Mouse (Mus musculus): Measurements from ENCODE around the gene Gstm4. TPM values are rescaled to one million over a fixed set of nuclear protein-coding genes. Genes with fewer than 3 reads are reported as not detected.

The Gstm4 gene
- polyA plus RNA-seq, 1 experiment from 2014 or later: 13.5 TPM

- no peaks in the 10 kb centered on the region for H3K36me3 ChIP-seq (replicated peaks; ENCODE audit: insufficient read depth, low read length)
- H3K4me2 ChIP-seq (ENCODE audit: low read depth, low read length): peak overlapping the region; percentile 73; the same call in 1 of the 2 replicates
- DNase-seq: no peak
- no peak overlapping the region for H3K9ac ChIP-seq (replicated peaks)
- no peaks in the 10 kb centered on the region for H3K9me3 ChIP-seq (ENCODE audit: low read length)
- H3K27ac ChIP-seq (ENCODE audit: low read depth): no peak overlapping the region
- no peak overlapping the region for H3K4me3 ChIP-seq (ENCODE audit: low read depth, low read length)
- WGBS (ENCODE audit: insufficient replicate concordance): 73% methylated on average over 2 of the region's 2 CpGs
- H3K27me3 ChIP-seq (ENCODE audit: insufficient read depth, low read length): no peaks in the 10 kb centered on the region
- no peak for ATAC-seq
- TF ChIP-seq CTCF (IDR thresholded peaks at IDR 0.05; ENCODE audit: low read depth): no peak
- no peak for TF ChIP-seq EP300 (IDR thresholded peaks at IDR 0.05; ENCODE audit: low read depth)
- H3K4me1 ChIP-seq (ENCODE audit: insufficient read depth): peaks cover 26% of the 10 kb centered on the region
These were observed 29.7 kb downstream of the Gstm4 start for GRCm38 (mm10) chr3:108014974-108015346.

GRCm38 (mm10) chr3:108014098-108014973 lies 30.4 kb downstream of the Gstm4 start:
- H3K27me3 ChIP-seq (ENCODE audit: insufficient read depth, low read length): no peaks in the 10 kb centered on the region
- H3K9me3 ChIP-seq (ENCODE audit: low read length): no peaks in the 10 kb centered on the region
- DNase-seq (no peak), ATAC-seq (no peak)
- TF ChIP-seq CTCF (IDR thresholded peaks at IDR 0.05; ENCODE audit: low read depth) (no peak), EP300 (IDR thresholded peaks at IDR 0.05; ENCODE audit: low read depth) (no peak)
- H3K4me1 ChIP-seq (ENCODE audit: insufficient read depth): peaks cover 26% of the 10 kb centered on the region
- peak overlapping the region; percentile 52 for H3K4me2 ChIP-seq (ENCODE audit: low read depth, low read length)
- H3K27ac ChIP-seq (ENCODE audit: low read depth): peak overlapping the region; percentile 86
- H3K36me3 ChIP-seq (replicated peaks; ENCODE audit: insufficient read depth, low read length): no peaks in the 10 kb centered on the region
- H3K4me3 ChIP-seq (ENCODE audit: low read depth, low read length): no peak overlapping the region
- peak overlapping the region; percentile 26 for H3K9ac ChIP-seq (replicated peaks)
- 83% methylated on average over 7 of the region's 8 CpGs for WGBS (ENCODE audit: insufficient replicate concordance)

- Histone ChIP-seq H3K4me1 (ENCODE audit: insufficient read depth) (peaks cover 20% of the 10 kb centered on the region), H3K9ac (replicated peaks) (no peak overlapping the region; the same call in 1 of the 2 replicates), H3K27ac (ENCODE audit: low read depth) (peak overlapping the region; percentile 86), H3K9me3 (ENCODE audit: low read length) (no peaks in the 10 kb centered on the region), H3K27me3 (ENCODE audit: insufficient read depth, low read length) (no peaks in the 10 kb centered on the region), H3K4me2 (ENCODE audit: low read depth, low read length) (peak overlapping the region; percentile 52), H3K36me3 (replicated peaks; ENCODE audit: insufficient read depth, low read length) (no peaks in the 10 kb centered on the region), H3K4me3 (ENCODE audit: low read depth, low read length) (no peak overlapping the region)
- TF ChIP-seq CTCF (IDR thresholded peaks at IDR 0.05; ENCODE audit: low read depth) (no peak), EP300 (IDR thresholded peaks at IDR 0.05; ENCODE audit: low read depth) (peak; percentile 32; the same call in 1 of the 2 replicates)
- 38% methylated on average over 4 of the region's 4 CpGs for WGBS (ENCODE audit: insufficient replicate concordance)
- DNase-seq (peak; percentile 63), ATAC-seq (peak; percentile 7)
These were observed 31.3 kb downstream of the Gstm4 start for GRCm38 (mm10) chr3:108013331-108013871.

- ATAC-seq: no peak
- no peak for DNase-seq
- no peaks in the 10 kb centered on the region for H3K9me3 ChIP-seq (ENCODE audit: low read length)
- no peak for TF ChIP-seq CTCF (IDR thresholded peaks at IDR 0.05; ENCODE audit: low read depth)
- no peak for TF ChIP-seq EP300 (IDR thresholded peaks at IDR 0.05; ENCODE audit: low read depth)
- no peaks in the 10 kb centered on the region for H3K36me3 ChIP-seq (replicated peaks; ENCODE audit: insufficient read depth, low read length)
- no peak overlapping the region for H3K4me3 ChIP-seq (ENCODE audit: low read depth, low read length)
- H3K9ac ChIP-seq (replicated peaks): no peak overlapping the region
- no peak overlapping the region for H3K4me2 ChIP-seq (ENCODE audit: low read depth, low read length)
- no peaks in the 10 kb centered on the region for H3K27me3 ChIP-seq (ENCODE audit: insufficient read depth, low read length)
- WGBS (ENCODE audit: insufficient replicate concordance): 75% methylated on average over 3 of the region's 3 CpGs
- peaks cover 20% of the 10 kb centered on the region; the same call in 1 of the 2 replicates for H3K4me1 ChIP-seq (ENCODE audit: insufficient read depth)
- H3K27ac ChIP-seq (ENCODE audit: low read depth): no peak overlapping the region
These were observed 33.1 kb downstream of the Gstm4 start for GRCm38 (mm10) chr3:108011558-108011957.

- H3K27me3 ChIP-seq (ENCODE audit: insufficient read depth, low read length): no peaks in the 10 kb centered on the region
- no peak overlapping the region for H3K4me3 ChIP-seq (ENCODE audit: low read depth, low read length)
- no peak for TF ChIP-seq CTCF (IDR thresholded peaks at IDR 0.05; ENCODE audit: low read depth)
- no peak for TF ChIP-seq EP300 (IDR thresholded peaks at IDR 0.05; ENCODE audit: low read depth)
- H3K27ac ChIP-seq (ENCODE audit: low read depth): no peak overlapping the region
- H3K36me3 ChIP-seq (replicated peaks; ENCODE audit: insufficient read depth, low read length): no peaks in the 10 kb centered on the region
- H3K9me3 ChIP-seq (ENCODE audit: low read length): no peaks in the 10 kb centered on the region
- H3K4me2 ChIP-seq (ENCODE audit: low read depth, low read length): no peak overlapping the region
- DNase-seq: no peak
- ATAC-seq: no peak
- H3K9ac ChIP-seq (replicated peaks): no peak overlapping the region
- WGBS (ENCODE audit: insufficient replicate concordance): 68% methylated on average over 2 of the region's 2 CpGs
- H3K4me1 ChIP-seq (ENCODE audit: insufficient read depth): peaks cover 16% of the 10 kb centered on the region; the same call in 1 of the 2 replicates
These were observed 34.4 kb downstream of the Gstm4 start for GRCm38 (mm10) chr3:108010286-108010685.

GRCm38 (mm10) chr3:108002021-108002420 lies 42.7 kb downstream of the Gstm4 start:
- H3K4me1 ChIP-seq (ENCODE audit: insufficient read depth): no peaks in the 10 kb centered on the region
- H3K4me2 ChIP-seq (ENCODE audit: low read depth, low read length): no peak overlapping the region
- no peaks in the 10 kb centered on the region for H3K27me3 ChIP-seq (ENCODE audit: insufficient read depth, low read length)
- no peaks in the 10 kb centered on the region for H3K9me3 ChIP-seq (ENCODE audit: low read length)
- TF ChIP-seq CTCF (IDR thresholded peaks at IDR 0.05; ENCODE audit: low read depth): no peak
- TF ChIP-seq EP300 (IDR thresholded peaks at IDR 0.05; ENCODE audit: low read depth): no peak
- H3K27ac ChIP-seq (ENCODE audit: low read depth): no peak overlapping the region
- no peak overlapping the region for H3K4me3 ChIP-seq (ENCODE audit: low read depth, low read length)
- no peaks in the 10 kb centered on the region for H3K36me3 ChIP-seq (replicated peaks; ENCODE audit: insufficient read depth, low read length)
- WGBS (ENCODE audit: insufficient replicate concordance): 57% methylated on average over 8 of the region's 8 CpGs
- DNase-seq (no peak), ATAC-seq (no peak)
- H3K9ac ChIP-seq (replicated peaks): no peak overlapping the region

Measured in liver, postnatal 0 days (tissue).